Mouse (Mus musculus) stomach, embryonic 16.5 days (tissue): ENCODE results near the gene Dab1. TPM values are rescaled to one million over a fixed set of nuclear protein-coding genes. Genes with fewer than 3 reads are reported as not detected.

ENCODE experiments used
- ATAC-seq: fragments of 200-750 bp; cut with Nextera tagmentation; 2 replicates; pipeline ENCODE4 v1.8.0; 2017; ENCODE audit warnings: moderate number of reproducible peaks, moderate TSS enrichment; ENCODE audit not compliant: insufficient read depth, low FRiP score
- H3K27ac ChIP-seq: fragments of 300-500 bp; sonication (generic); 2 replicates; pipeline ENCODE4 v1.5.1; 2014; ENCODE audit warnings: low read length
- H3K27me3 ChIP-seq: fragments of 300-500 bp; sonication (generic); 2 replicates; pipeline ENCODE4 v1.6.1; 2014; ENCODE audit warnings: low read length, control low read depth, mixed read lengths; ENCODE audit not compliant: control insufficient read depth, insufficient read depth
- H3K36me3 ChIP-seq: fragments of 300-500 bp; sonication (generic); 2 replicates; pipeline ENCODE4 v1.6.1; 2014; ENCODE audit warnings: low read length; ENCODE audit not compliant: control insufficient read depth, insufficient read depth
- H3K4me1 ChIP-seq: fragments of 300-500 bp; sonication (generic); 2 replicates; pipeline ENCODE4 v1.6.1; 2014; ENCODE audit warnings: low read length, control low read depth, mixed read lengths; ENCODE audit not compliant: control insufficient read depth, insufficient read depth
- H3K4me2 ChIP-seq: fragments of 300-500 bp; sonication (generic); 2 replicates; pipeline ENCODE4 v1.6.1; 2014; ENCODE audit warnings: low read depth, low read length, mixed read lengths
- H3K4me3 ChIP-seq: fragments of 300-500 bp; sonication (generic); replicated peaks from 2 replicates; pipeline ENCODE4 v1.5.1; 2014; ENCODE audit warnings: mild to moderate bottlenecking, low read length
- H3K9ac ChIP-seq: fragments of 300-500 bp; sonication (generic); 2 replicates; pipeline ENCODE4 v1.6.1; 2014; ENCODE audit warnings: low read length
- H3K9me3 ChIP-seq: fragments of 300-500 bp; sonication (generic); replicated peaks from 2 replicates; pipeline ENCODE4 v1.6.1; 2016; ENCODE audit warnings: low read length, control low read depth; ENCODE audit not compliant: control insufficient read depth
- WGBS: fragments of 180-500 bp; shearing (Covaris S2); extraction: QIAGEN DNeasy Blood & Tissue Kit; methylation state at CpG from one replicate; pipeline ENCODE4 v1.1.7; 2014; 5-methylcytosine and 5-hydroxymethylcytosine counted together
- polyA plus RNA-seq: library from polyadenylated mRNA; unstranded; fragments of >200 nt; fragmentation: Nextera tagmentation; extraction: Ambion mirVana; gene quantifications from 2 replicates; pipeline ENCODE4 v1.2.1, GENCODE M21; 2015

The Dab1 gene
- polyA plus RNA-seq, 1 experiment from 2014 or later, result 10.0 TPM

DNA sequence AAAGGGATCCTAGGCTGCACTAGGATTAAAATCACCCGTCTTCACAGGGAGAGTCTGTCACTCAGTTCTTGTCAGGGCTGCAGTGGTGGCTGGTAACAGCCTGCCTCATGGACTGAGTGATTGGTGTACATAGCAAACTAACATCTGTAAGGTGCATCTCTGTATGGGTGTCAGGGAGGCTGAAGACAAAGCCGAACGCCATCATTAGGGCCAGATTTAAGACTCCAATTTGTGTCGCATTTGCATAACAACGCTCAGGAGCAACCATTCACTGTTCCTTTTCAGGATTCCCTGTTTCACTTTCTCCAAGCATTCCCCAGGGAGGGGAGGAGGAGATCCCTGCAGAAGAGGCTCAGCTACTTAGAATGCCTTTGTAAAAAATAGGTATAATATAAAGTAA lies 219.2 kb downstream of the Dab1 start:
- Histone ChIP-seq H3K4me3 (no peak overlapping the region), H3K4me1 (no peaks in the 10 kb centered on the region), H3K4me2 (no peak overlapping the region), H3K9ac (no peak overlapping the region), H3K9me3 (no peaks in the 10 kb centered on the region), H3K27me3 (no peaks in the 10 kb centered on the region), H3K36me3 (no peaks in the 10 kb centered on the region), H3K27ac (no peak overlapping the region)
- ATAC-seq, result no peak
- WGBS, result 58% methylated on average over 5 of the region's 5 CpGs

DNA sequence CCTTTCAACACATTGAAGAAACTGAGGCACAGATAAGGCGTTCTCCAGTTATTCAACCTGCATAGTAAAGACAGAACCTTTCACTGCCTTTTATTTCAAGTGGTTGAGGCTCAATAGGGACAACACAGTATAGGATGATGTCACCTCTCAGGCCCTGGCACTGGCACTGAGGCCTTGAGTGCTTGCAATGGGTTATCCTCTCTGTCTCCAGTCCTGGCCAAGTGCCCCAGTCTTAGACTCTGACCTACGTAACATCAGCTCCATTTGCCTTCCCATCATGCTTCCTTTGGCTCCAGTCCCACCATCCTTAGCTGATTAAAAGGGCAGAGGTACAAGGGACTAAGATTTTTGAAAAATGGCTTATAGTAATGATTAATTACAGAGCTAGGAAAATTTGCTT lies 220.4 kb downstream of the Dab1 start:
- Histone ChIP-seq H3K4me1 (no peaks in the 10 kb centered on the region), H3K9me3 (no peaks in the 10 kb centered on the region), H3K4me3 (no peak overlapping the region), H3K27me3 (no peaks in the 10 kb centered on the region), H3K4me2 (no peak overlapping the region), H3K36me3 (no peaks in the 10 kb centered on the region), H3K9ac (no peak overlapping the region), H3K27ac (no peak overlapping the region)
- 84% methylated on average over 2 of the region's 2 CpGs for WGBS
- no peak for ATAC-seq

DNA sequence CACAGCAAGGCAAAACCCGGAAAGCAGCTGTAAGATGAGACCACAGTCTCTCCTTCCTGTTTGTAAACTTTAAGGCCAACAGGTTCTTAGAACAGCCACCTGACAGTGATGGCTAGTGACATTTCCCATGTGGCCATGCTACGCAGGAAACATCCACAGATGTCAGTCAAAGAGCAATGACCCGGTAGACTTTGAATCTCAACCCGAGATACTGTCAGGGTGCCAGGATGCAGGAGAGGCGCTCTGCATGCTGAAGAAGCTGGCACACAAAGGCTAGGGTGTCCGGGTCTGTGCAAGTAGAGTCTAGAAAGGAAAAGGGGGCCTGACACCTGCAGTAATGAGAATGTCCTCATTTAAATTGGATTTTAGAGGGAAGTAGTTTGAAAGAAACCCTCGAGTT lies 222.0 kb downstream of the Dab1 start:
- Histone ChIP-seq H3K4me1 (no peaks in the 10 kb centered on the region), H3K36me3 (no peaks in the 10 kb centered on the region), H3K27me3 (no peaks in the 10 kb centered on the region), H3K4me2 (no peak overlapping the region), H3K9me3 (no peaks in the 10 kb centered on the region), H3K9ac (no peak overlapping the region), H3K27ac (no peak overlapping the region), H3K4me3 (no peak overlapping the region)
- no peak for ATAC-seq
- 54% methylated on average over 7 of the region's 7 CpGs for WGBS

DNA sequence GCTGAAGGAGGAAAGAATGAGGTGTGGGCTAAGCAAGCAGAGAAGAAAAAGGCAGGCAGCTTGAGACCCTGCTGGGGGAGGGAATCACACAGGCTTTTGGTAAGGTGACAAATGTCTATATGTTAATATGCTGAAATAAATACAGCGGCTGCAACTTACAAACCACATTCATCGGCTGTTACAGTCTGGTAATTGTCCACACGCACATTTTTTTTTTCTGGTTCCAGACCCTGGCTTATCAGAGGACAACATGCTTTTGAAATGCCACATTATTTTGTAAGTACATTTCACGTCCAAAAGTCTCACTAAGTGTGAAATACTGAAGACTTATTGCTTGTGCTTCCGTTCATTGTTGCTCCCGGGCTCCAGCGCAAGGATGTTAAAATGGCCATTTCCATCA lies 225.5 kb downstream of the Dab1 start:
- no peak for ATAC-seq
- no peaks in the 10 kb centered on the region for H3K27me3 ChIP-seq
- no peak overlapping the region for H3K4me3 ChIP-seq
- H3K4me2 ChIP-seq, result no peak overlapping the region
- no peaks in the 10 kb centered on the region for H3K9me3 ChIP-seq
- no peak overlapping the region for H3K9ac ChIP-seq
- H3K27ac ChIP-seq, result no peak overlapping the region
- no peaks in the 10 kb centered on the region for H3K36me3 ChIP-seq
- 65% methylated on average over 7 of the region's 7 CpGs for WGBS
- no peaks in the 10 kb centered on the region for H3K4me1 ChIP-seq

GRCm38 (mm10) chr4:103857173-103857572 lies 238.0 kb downstream of the Dab1 start:
- no peak overlapping the region for H3K9ac ChIP-seq
- H3K36me3 ChIP-seq, result no peaks in the 10 kb centered on the region
- H3K4me3 ChIP-seq, result no peak overlapping the region
- H3K4me2 ChIP-seq, result no peak overlapping the region
- no peak for ATAC-seq
- H3K4me1 ChIP-seq, result no peaks in the 10 kb centered on the region
- no peak overlapping the region for H3K27ac ChIP-seq
- no peaks in the 10 kb centered on the region for H3K27me3 ChIP-seq
- H3K9me3 ChIP-seq, result no peaks in the 10 kb centered on the region
- WGBS, result 0% methylated on average over 1 of the region's 1 CpGs

DNA sequence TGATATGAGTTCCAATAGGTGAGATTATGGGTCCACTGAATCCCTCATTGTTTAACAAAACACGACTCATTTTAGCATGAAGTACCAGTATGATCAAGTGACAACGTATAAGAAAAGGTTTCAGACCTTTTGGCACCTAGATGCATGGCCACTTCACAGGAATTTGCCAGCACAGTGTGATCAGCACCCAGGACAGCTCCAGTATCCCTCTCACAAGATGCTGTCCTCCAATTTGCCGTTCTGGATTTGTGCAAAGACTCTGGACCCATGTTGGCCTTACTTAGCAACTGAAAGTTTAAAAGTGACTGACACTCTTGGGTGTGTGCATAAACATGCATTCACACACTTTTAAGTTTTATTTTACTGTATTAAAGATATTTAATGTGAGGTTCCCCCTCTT lies 256.4 kb downstream of the Dab1 start:
- H3K36me3 ChIP-seq, result no peaks in the 10 kb centered on the region
- 10% methylated on average over 3 of the region's 3 CpGs for WGBS
- H3K9me3 ChIP-seq, result no peaks in the 10 kb centered on the region
- H3K27ac ChIP-seq, result no peak overlapping the region
- no peak overlapping the region for H3K4me2 ChIP-seq
- ATAC-seq, result no peak
- H3K4me1 ChIP-seq, result no peaks in the 10 kb centered on the region
- H3K9ac ChIP-seq, result no peak overlapping the region
- H3K4me3 ChIP-seq, result no peak overlapping the region
- no peaks in the 10 kb centered on the region for H3K27me3 ChIP-seq

DNA sequence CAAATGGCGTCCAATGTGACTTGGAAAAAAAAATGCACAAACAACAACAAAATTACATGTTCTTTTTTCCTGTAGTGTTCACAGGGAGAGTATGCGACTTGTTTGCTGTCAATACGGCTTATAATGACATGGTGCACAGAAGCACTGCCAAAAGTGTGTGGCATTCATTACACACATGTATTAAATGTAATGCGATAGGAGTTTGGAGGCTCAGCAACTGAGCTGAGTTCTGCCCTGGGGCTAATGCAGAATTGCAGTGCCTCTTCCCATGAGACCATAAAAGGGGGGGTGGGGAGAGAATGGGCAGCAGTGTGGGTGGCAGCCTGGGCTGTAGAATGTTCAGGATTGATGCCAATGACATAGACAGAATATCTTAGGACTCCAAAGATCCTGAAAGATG lies 259.7 kb downstream of the Dab1 start:
- ATAC-seq, result no peak
- H3K4me1 ChIP-seq, result no peaks in the 10 kb centered on the region

GRCm38 (mm10) chr4:103881641-103882040 lies 262.5 kb downstream of the Dab1 start:
- no peaks in the 10 kb centered on the region for H3K36me3 ChIP-seq
- no peak overlapping the region for H3K4me2 ChIP-seq
- WGBS, result 58% methylated on average over 3 of the region's 3 CpGs
- ATAC-seq, result no peak
- H3K27ac ChIP-seq, result no peak overlapping the region
- H3K4me1 ChIP-seq, result no peaks in the 10 kb centered on the region
- H3K27me3 ChIP-seq, result no peaks in the 10 kb centered on the region
- no peak overlapping the region for H3K9ac ChIP-seq
- H3K4me3 ChIP-seq, result no peak overlapping the region
- H3K9me3 ChIP-seq, result no peaks in the 10 kb centered on the region

More for the DNA sequence above, 259.7 kb downstream of the Dab1 start:
- Histone ChIP-seq H3K36me3 (no peaks in the 10 kb centered on the region), H3K9me3 (no peaks in the 10 kb centered on the region), H3K4me3 (no peak overlapping the region), H3K27ac (no peak overlapping the region), H3K4me2 (no peak overlapping the region), H3K9ac (no peak overlapping the region), H3K27me3 (no peaks in the 10 kb centered on the region)
- WGBS, result 86% methylated on average over 4 of the region's 4 CpGs

DNA sequence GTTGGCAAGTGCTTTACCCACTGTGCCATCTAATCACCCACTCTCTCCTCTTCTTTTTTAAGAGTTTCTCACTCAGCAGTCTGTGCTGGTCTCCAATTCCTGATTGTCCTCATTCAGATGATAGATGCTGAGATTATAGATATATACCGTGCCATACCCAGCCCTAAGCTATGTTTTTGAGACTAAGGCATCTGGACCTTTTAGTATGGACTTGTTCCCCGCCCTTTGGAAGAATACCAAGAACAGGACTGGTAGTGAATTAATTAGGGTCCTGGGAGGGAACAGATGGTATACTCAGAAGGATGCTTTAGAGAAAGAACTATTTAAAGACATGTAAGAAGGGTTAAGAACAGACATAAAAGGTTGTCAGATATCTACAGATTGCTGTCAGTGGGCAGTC lies 268.9 kb downstream of the Dab1 start:
- Histone ChIP-seq H3K4me1 (no peaks in the 10 kb centered on the region), H3K36me3 (no peaks in the 10 kb centered on the region), H3K4me3 (no peak overlapping the region), H3K27me3 (no peaks in the 10 kb centered on the region), H3K9ac (no peak overlapping the region), H3K27ac (no peak overlapping the region), H3K4me2 (no peak overlapping the region), H3K9me3 (no peaks in the 10 kb centered on the region)
- ATAC-seq, result no peak
- 74% methylated on average over 2 of the region's 2 CpGs for WGBS

DNA sequence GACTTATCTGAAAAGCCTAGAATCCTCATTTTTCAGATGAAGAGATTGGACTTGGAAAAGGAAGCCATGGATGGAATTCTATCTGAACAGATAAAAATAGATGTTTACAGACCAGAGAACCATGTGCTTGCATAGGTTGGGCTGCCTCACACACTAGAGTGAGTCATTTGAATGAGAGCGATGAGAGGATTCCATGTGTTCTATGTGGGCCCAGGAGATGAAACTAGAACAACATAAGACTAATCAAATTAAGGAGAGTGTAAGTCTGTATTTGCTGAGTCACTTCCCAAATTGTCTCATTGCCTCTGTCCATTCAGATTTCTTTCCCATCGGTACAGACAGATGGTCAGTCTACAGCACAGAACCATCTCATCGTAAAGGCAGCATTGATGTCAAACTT lies 270.0 kb downstream of the Dab1 start:
- 93% methylated on average over 3 of the region's 3 CpGs for WGBS
- Histone ChIP-seq H3K4me2 (no peak overlapping the region), H3K27ac (no peak overlapping the region), H3K9ac (no peak overlapping the region), H3K4me1 (no peaks in the 10 kb centered on the region), H3K9me3 (no peaks in the 10 kb centered on the region), H3K27me3 (no peaks in the 10 kb centered on the region), H3K36me3 (no peaks in the 10 kb centered on the region), H3K4me3 (no peak overlapping the region)
- ATAC-seq, result no peak
